Mouse (Mus musculus) midbrain, embryonic 16.5 days (tissue): ENCODE data around the gene Map2k1. TPM values are rescaled to one million over a fixed set of nuclear protein-coding genes. Genes with fewer than 3 reads are reported as not detected.
A peak's percentile ranks its signal among the peaks of the same experiment; 100 is the strongest.

Source experiments
- ATAC-seq: fragments of 200-750 bp; cut with Nextera tagmentation; 2 replicates; pipeline ENCODE4 v1.8.0; 2017; ENCODE audit warnings: moderate TSS enrichment
- H3K27ac ChIP-seq: fragments of 300-500 bp; sonication (generic); 2 replicates; pipeline ENCODE4 v1.5.1; 2014; ENCODE audit warnings: mild to moderate bottlenecking, low read length, mixed read lengths
- H3K27me3 ChIP-seq: fragments of 300-500 bp; sonication (generic); 2 replicates; pipeline ENCODE4 v1.6.1; 2014; ENCODE audit warnings: low read depth, low read length, mixed read lengths; ENCODE audit not compliant: control insufficient read depth, insufficient read depth
- H3K36me3 ChIP-seq: fragments of 300-500 bp; sonication (generic); 2 replicates; pipeline ENCODE4 v1.6.1; 2014; ENCODE audit warnings: mild to moderate bottlenecking, low read length, moderate library complexity, mixed read lengths; ENCODE audit not compliant: control insufficient read depth, insufficient read depth
- H3K4me1 ChIP-seq: fragments of 300-500 bp; sonication (generic); 2 replicates; pipeline ENCODE4 v1.6.1; 2014; ENCODE audit warnings: mild to moderate bottlenecking, low read length, mixed read lengths; ENCODE audit not compliant: control insufficient read depth, insufficient read depth
- H3K4me2 ChIP-seq: fragments of 300-500 bp; sonication (generic); 2 replicates; pipeline ENCODE4 v1.6.1; 2014; ENCODE audit warnings: mild to moderate bottlenecking, low read length, mixed read lengths
- H3K4me3 ChIP-seq: fragments of 300-500 bp; sonication (generic); 2 replicates; pipeline ENCODE4 v1.5.1; 2014; ENCODE audit warnings: low read depth, mild to moderate bottlenecking, low read length, moderate library complexity, mixed read lengths
- H3K9ac ChIP-seq: fragments of 300-500 bp; sonication (generic); 2 replicates; pipeline ENCODE4 v1.6.1; 2014; ENCODE audit warnings: low read depth, low read length, mixed read lengths
- H3K9me3 ChIP-seq: fragments of 300-500 bp; sonication (generic); replicated peaks from 2 replicates; pipeline ENCODE4 v1.6.1; 2014; ENCODE audit warnings: mild to moderate bottlenecking, low read length, mixed read lengths; ENCODE audit not compliant: control insufficient read depth, poor library complexity, severe bottlenecking
- WGBS: fragments of 180-500 bp; shearing (Covaris S2); extraction: QIAGEN DNeasy Blood & Tissue Kit; methylation state at CpG from one replicate; pipeline ENCODE4 v1.1.7; 2014; 5-methylcytosine and 5-hydroxymethylcytosine counted together
- polyA plus RNA-seq: library from polyadenylated mRNA; unstranded; fragments of >200 nt; fragmentation: Nextera tagmentation; extraction: Ambion mirVana; gene quantifications from 2 replicates; pipeline ENCODE4 v1.2.1, GENCODE M21; 2015

The Map2k1 gene
- polyA plus RNA-seq, 1 experiment from 2014 or later: 68.4 TPM

- Histone ChIP-seq H3K9ac (no peak overlapping the region), H3K4me1 (peaks cover 12% of the 10 kb centered on the region), H3K36me3 (no peaks in the 10 kb centered on the region), H3K27ac (no peak overlapping the region), H3K4me2 (no peak overlapping the region), H3K9me3 (no peaks in the 10 kb centered on the region), H3K27me3 (no peaks in the 10 kb centered on the region), H3K4me3 (no peak overlapping the region)
- 88% methylated on average over 3 of the region's 3 CpGs for WGBS
- no peak for ATAC-seq
These were observed 2.8 kb upstream of the Map2k1 start for GRCm38 (mm10) chr9:64256204-64256603.

- 75% methylated on average over 3 of the region's 3 CpGs for WGBS
- H3K4me2 ChIP-seq: no peak overlapping the region
- no peak overlapping the region for H3K27ac ChIP-seq
- H3K27me3 ChIP-seq: no peaks in the 10 kb centered on the region
- H3K4me3 ChIP-seq: no peak overlapping the region
- no peaks in the 10 kb centered on the region for H3K9me3 ChIP-seq
- H3K9ac ChIP-seq: no peak overlapping the region
- no peaks in the 10 kb centered on the region for H3K36me3 ChIP-seq
- ATAC-seq: no peak
- peaks cover 15% of the 10 kb centered on the region for H3K4me1 ChIP-seq
These were observed 2.0 kb upstream of the Map2k1 start for GRCm38 (mm10) chr9:64255422-64255821.

- Histone ChIP-seq H3K4me2 (peak overlapping the region; percentile 60), H3K9me3 (no peaks in the 10 kb centered on the region), H3K27me3 (no peaks in the 10 kb centered on the region), H3K9ac (peak overlapping the region; percentile 88), H3K4me1 (peaks cover 15% of the 10 kb centered on the region), H3K27ac (peak overlapping the region; percentile 92), H3K4me3 (peak overlapping the region; percentile 93), H3K36me3 (no peaks in the 10 kb centered on the region)
- 0% methylated on average over 16 of the region's 16 CpGs for WGBS
- ATAC-seq: no peak
These were observed 825 bp downstream of the Map2k1 start for GRCm38 (mm10) chr9:64252591-64253020.

- H3K4me1 ChIP-seq: peaks cover 15% of the 10 kb centered on the region
- no peak overlapping the region for H3K4me3 ChIP-seq
- no peak overlapping the region for H3K9ac ChIP-seq
- no peaks in the 10 kb centered on the region for H3K27me3 ChIP-seq
- H3K4me2 ChIP-seq: no peak overlapping the region
- ATAC-seq: no peak
- no peaks in the 10 kb centered on the region for H3K36me3 ChIP-seq
- no peaks in the 10 kb centered on the region for H3K9me3 ChIP-seq
- no peak overlapping the region for H3K27ac ChIP-seq
These were observed 3.2 kb downstream of the Map2k1 start for GRCm38 (mm10) chr9:64250111-64250730.

GRCm38 (mm10) chr9:64249371-64249770 is 4.1 kb downstream of the Map2k1 start:
- 78% methylated on average over 1 of the region's 1 CpGs for WGBS

GRCm38 (mm10) chr9:64242381-64242831 is 11.0 kb downstream of the Map2k1 start:
- Histone ChIP-seq H3K4me1 (peaks cover 3% of the 10 kb centered on the region; the same call in 1 of the 2 replicates), H3K4me3 (no peak overlapping the region), H3K36me3 (no peaks in the 10 kb centered on the region), H3K4me2 (no peak overlapping the region), H3K9ac (no peak overlapping the region), H3K27ac (no peak overlapping the region), H3K27me3 (no peaks in the 10 kb centered on the region), H3K9me3 (no peaks in the 10 kb centered on the region)
- 73% methylated on average over 6 of the region's 6 CpGs for WGBS
- no peak for ATAC-seq

More at GRCm38 (mm10) chr9:64249371-64249770, 4.1 kb downstream of the Map2k1 start:
- Histone ChIP-seq H3K27ac (no peak overlapping the region), H3K4me1 (peaks cover 15% of the 10 kb centered on the region), H3K27me3 (no peaks in the 10 kb centered on the region), H3K36me3 (no peaks in the 10 kb centered on the region), H3K9me3 (no peaks in the 10 kb centered on the region), H3K4me2 (no peak overlapping the region), H3K9ac (no peak overlapping the region), H3K4me3 (no peak overlapping the region)
- no peak for ATAC-seq

- Histone ChIP-seq H3K4me2 (no peak overlapping the region), H3K27me3 (no peaks in the 10 kb centered on the region), H3K9ac (no peak overlapping the region), H3K9me3 (no peaks in the 10 kb centered on the region), H3K4me3 (no peak overlapping the region), H3K36me3 (no peaks in the 10 kb centered on the region), H3K4me1 (peaks cover 3% of the 10 kb centered on the region; the same call in 1 of the 2 replicates), H3K27ac (no peak overlapping the region)
- ATAC-seq: no peak
- 65% methylated on average over 8 of the region's 8 CpGs for WGBS
These were observed 12.8 kb downstream of the Map2k1 start for GRCm38 (mm10) chr9:64240681-64241080.

- Histone ChIP-seq H3K36me3 (no peaks in the 10 kb centered on the region), H3K27ac (no peak overlapping the region), H3K4me3 (no peak overlapping the region), H3K9me3 (no peaks in the 10 kb centered on the region), H3K4me2 (no peak overlapping the region), H3K9ac (no peak overlapping the region), H3K4me1 (peaks cover 3% of the 10 kb centered on the region; the same call in 1 of the 2 replicates), H3K27me3 (no peaks in the 10 kb centered on the region)
- no peak for ATAC-seq
- 57% methylated on average over 2 of the region's 2 CpGs for WGBS
These were observed 13.3 kb downstream of the Map2k1 start for GRCm38 (mm10) chr9:64240116-64240515.

- no peak overlapping the region for H3K4me2 ChIP-seq
- no peak overlapping the region for H3K27ac ChIP-seq
- H3K27me3 ChIP-seq: no peaks in the 10 kb centered on the region
- WGBS: 97% methylated on average over 7 of the region's 7 CpGs
- H3K4me1 ChIP-seq: peaks cover 4% of the 10 kb centered on the region
- no peaks in the 10 kb centered on the region for H3K36me3 ChIP-seq
- H3K9ac ChIP-seq: no peak overlapping the region
- no peak for ATAC-seq
- H3K4me3 ChIP-seq: no peak overlapping the region
- no peaks in the 10 kb centered on the region for H3K9me3 ChIP-seq
These were observed 17.4 kb downstream of the Map2k1 start for GRCm38 (mm10) chr9:64236056-64236455.
